Mouse (Mus musculus): ENCODE results near the gene Dlx5. TPM values are rescaled to one million over a fixed set of nuclear protein-coding genes. Genes with fewer than 3 reads are reported as not detected.

The Dlx5 gene
- polyA plus RNA-seq, 1 experiment = not detected

DNA sequence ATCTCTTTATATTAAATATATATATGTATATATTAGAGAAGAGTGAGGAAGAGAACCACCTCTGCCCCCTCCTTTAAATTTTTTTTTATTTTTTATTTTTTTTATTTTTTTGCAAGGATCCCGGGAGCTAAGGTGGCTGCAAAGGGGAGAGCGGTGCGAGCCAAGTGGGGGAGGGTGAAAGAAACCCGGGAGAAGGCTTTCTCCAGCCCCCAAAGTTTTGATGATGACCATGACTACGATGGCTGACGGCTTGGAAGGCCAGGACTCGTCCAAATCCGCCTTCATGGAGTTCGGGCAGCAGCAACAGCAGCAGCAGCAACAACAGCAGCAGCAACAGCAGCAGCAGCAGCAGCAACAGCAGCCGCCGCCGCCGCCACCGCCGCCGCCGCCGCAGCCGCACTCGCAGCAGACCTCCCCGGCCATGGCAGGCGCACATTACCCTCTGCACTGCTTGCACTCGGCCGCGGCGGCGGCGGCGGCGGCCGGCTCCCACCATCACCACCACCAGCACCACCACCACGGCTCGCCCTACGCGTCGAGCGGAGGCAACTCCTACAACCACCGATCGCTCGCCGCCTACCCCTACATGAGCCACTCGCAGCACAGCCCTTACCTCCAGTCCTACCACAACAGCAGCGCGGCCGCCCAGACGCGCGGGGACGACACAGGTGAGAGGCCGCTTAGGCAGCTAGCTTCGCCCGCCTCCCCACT, 18.6 kb downstream of the Dlx5 start, which contains the start of gene Dlx6:
TSS of gene Dlx6 (plus strand) at position 175 of the 711 bp plus-strand sequence.
- H3K4me1 ChIP-seq (ENCODE audit: control insufficient read depth) = no peaks in the 10 kb centered on the region
- H3K4me3 ChIP-seq (replicated peaks) = no peak within 1 kb of the TSS
- H3K36me3 ChIP-seq (ENCODE audit: control insufficient read depth) = no peaks in the 10 kb centered on the region
- H3K27me3 ChIP-seq (ENCODE audit: control insufficient read depth) = peaks cover 97% of the 10 kb centered on the region
- H3K9me3 ChIP-seq (ENCODE audit: control insufficient read depth, low read length) = no peaks in the 10 kb centered on the region
- TF ChIP-seq GATA1 (IDR thresholded peaks at IDR 0.05; ENCODE audit: low read length) (no peak), TAL1 (IDR thresholded peaks at IDR 0.05; ENCODE audit: low read length) (no peak)

DNA sequence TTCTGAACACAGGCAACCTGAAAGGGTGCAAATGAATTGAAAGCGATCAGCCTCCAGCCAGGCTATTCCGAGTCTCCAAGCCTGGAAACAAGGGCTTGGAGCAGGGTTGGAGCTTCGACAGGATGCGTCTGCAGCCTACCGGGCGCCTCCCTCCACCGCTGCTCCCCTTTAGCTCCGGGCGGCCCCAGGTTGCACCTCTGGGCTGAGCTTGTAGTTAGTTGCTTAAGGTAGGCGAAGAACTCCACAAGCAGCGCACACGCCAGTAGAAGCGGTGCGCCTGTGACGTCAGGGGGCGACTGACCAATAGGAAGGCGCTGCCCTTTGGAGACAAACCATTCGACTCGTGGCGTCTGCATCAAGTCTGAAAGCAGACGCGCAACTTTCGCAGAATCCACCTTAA, 19.3 kb downstream of the Dlx5 start:
- Histone ChIP-seq H3K27me3 (ENCODE audit: control insufficient read depth) (peaks cover 100% of the 10 kb centered on the region), H3K36me3 (ENCODE audit: control insufficient read depth) (no peaks in the 10 kb centered on the region), H3K9me3 (ENCODE audit: control insufficient read depth, low read length) (no peaks in the 10 kb centered on the region), H3K4me3 (replicated peaks) (no peak overlapping the region), H3K4me1 (ENCODE audit: control insufficient read depth) (no peaks in the 10 kb centered on the region)
- TF ChIP-seq TAL1 (IDR thresholded peaks at IDR 0.05; ENCODE audit: low read length) (no peak), GATA1 (IDR thresholded peaks at IDR 0.05; ENCODE audit: low read length) (no peak)

DNA sequence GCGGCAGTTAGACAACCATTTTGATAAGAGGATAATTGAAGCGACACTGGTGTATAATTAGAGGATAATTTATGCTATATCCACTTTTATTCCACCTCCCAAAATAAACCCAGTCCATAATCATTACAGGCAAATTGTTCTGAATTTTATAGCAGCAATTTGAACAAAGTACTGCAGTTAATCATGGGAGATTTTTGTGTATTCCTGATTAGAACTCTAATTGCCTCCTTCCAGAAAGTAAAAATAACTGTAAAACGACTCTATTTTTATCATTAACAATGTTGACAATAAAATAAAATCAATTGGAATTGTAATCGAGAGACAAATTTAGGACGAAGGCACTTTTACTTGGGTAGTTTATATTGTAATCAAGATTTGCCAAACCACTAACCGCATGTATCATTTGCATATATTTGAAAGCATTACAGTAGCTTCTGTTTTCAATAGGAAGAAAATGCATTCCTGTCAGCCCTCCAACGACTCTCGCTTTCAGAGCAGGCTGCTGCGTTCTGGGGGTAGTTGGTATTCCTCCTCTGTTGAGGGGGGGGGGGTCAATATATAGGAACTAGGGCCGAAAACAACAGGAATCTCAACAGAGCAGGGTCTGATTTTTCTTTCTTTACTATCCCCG, 20.0 kb downstream of the Dlx5 start:
- no peaks in the 10 kb centered on the region for H3K4me1 ChIP-seq (ENCODE audit: control insufficient read depth)
- H3K4me3 ChIP-seq (replicated peaks) = no peak overlapping the region
- TF ChIP-seq GATA1 (IDR thresholded peaks at IDR 0.05; ENCODE audit: low read length) (no peak), TAL1 (IDR thresholded peaks at IDR 0.05; ENCODE audit: low read length) (no peak)
- no peaks in the 10 kb centered on the region for H3K9me3 ChIP-seq (ENCODE audit: control insufficient read depth, low read length)
- H3K27me3 ChIP-seq (ENCODE audit: control insufficient read depth) = peaks cover 100% of the 10 kb centered on the region
- no peaks in the 10 kb centered on the region for H3K36me3 ChIP-seq (ENCODE audit: control insufficient read depth)

DNA sequence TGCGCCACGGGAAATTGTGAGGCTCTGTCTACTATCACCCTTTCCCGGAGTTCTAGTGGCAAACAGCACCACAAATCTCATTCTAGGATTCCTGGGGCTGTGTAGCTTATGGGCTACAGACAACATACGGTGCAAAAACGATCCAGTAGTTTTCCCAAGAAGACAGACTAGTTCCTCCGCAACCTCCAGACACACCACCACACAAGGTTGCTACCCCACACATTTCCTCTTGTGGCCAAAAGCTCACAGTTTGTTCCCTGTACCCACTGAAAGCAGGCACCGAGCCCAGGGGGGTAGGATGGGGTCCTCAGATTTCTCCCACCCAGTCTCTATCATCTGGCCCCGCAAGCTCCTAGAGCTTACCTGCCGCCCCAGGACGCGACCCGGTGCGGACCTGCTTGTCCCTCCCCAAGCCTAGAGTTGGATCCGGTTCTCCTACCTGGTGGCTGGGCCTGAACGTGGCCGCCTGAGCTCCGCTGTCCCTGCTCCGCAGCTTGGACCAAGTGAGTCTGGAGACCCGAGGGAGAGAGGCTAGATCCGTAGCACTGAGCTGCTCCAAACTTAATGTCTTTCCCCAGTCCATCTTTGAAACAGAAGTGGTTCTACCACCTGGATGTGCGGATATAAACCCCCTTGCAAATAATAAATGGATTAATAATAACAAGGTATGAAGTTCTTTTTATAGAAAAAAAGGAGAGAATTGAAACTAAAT, 20.6 kb downstream of the Dlx5 start:
- H3K36me3 ChIP-seq (ENCODE audit: control insufficient read depth) = no peaks in the 10 kb centered on the region
- no peak overlapping the region for H3K4me3 ChIP-seq (replicated peaks)
- no peaks in the 10 kb centered on the region for H3K9me3 ChIP-seq (ENCODE audit: control insufficient read depth, low read length)
- TF ChIP-seq TAL1 (IDR thresholded peaks at IDR 0.05; ENCODE audit: low read length) = no peak
- no peak for TF ChIP-seq GATA1 (IDR thresholded peaks at IDR 0.05; ENCODE audit: low read length)
- H3K4me1 ChIP-seq (ENCODE audit: control insufficient read depth) = no peaks in the 10 kb centered on the region
- peaks cover 100% of the 10 kb centered on the region for H3K27me3 ChIP-seq (ENCODE audit: control insufficient read depth)

DNA sequence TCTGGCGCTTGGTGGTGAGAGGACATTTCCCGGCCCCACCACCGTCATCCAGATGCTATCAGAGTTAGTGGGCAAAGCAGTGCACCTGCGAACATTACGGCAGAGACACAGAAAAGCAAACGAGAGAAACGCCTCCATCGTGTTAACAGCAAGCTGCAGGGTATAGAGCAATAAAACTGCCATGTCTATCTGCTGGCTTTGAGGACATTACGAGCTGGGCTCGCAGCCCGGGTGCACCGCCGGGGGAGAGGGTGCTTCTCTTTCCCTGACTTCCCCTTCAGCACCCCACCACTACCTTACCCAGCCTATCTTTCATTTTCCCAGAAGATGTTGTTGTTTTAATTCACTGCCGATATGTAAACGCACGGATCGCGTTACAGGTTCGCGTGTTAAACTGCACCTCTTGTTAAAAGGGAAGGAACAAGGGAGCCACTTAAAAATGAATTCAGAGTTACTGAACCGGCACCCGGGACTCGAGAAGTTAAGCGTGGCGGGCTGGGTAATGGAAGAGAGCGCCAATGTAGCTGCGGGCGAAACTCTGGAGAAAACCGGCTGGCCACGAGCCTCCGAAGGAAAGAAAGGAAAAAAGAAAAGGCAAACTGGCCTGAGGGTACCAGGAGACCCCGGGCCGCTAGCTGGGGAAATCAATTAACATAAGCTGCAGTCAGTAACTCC, 21.3 kb downstream of the Dlx5 start:
- H3K4me1 ChIP-seq (ENCODE audit: control insufficient read depth) = no peaks in the 10 kb centered on the region
- no peak for TF ChIP-seq GATA1 (IDR thresholded peaks at IDR 0.05; ENCODE audit: low read length)
- TF ChIP-seq TAL1 (IDR thresholded peaks at IDR 0.05; ENCODE audit: low read length) = no peak
- H3K36me3 ChIP-seq (ENCODE audit: control insufficient read depth) = no peaks in the 10 kb centered on the region
- peaks cover 99% of the 10 kb centered on the region for H3K27me3 ChIP-seq (ENCODE audit: control insufficient read depth)
- H3K4me3 ChIP-seq (replicated peaks) = no peak overlapping the region
- H3K9me3 ChIP-seq (ENCODE audit: control insufficient read depth, low read length) = no peaks in the 10 kb centered on the region

DNA sequence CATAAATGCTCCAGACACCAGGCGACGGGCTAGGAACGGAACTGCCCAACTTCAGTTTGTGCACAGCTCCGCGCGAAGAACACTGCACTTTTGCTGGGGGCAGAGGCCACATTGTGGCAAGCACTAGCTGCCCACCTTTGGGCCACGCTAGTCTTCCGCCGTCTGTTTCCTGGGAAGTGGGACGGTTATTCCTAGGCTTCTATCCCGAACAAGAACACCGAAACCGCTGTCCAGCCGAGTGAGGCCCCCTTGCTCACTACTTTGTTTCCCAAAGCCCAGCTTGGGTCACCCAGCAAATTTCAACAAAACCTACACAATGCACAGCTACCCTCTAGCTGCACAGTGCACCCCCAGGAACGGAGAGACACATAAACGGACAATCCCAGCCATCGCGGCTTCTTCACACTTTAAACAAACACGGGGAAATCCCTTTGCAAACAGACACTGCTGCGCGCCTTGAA, 21.9 kb downstream of the Dlx5 start:
- no peak overlapping the region for H3K4me3 ChIP-seq (replicated peaks)
- no peak for TF ChIP-seq TAL1 (IDR thresholded peaks at IDR 0.05; ENCODE audit: low read length)
- TF ChIP-seq GATA1 (IDR thresholded peaks at IDR 0.05; ENCODE audit: low read length) = no peak
- no peaks in the 10 kb centered on the region for H3K4me1 ChIP-seq (ENCODE audit: control insufficient read depth)
- peaks cover 99% of the 10 kb centered on the region for H3K27me3 ChIP-seq (ENCODE audit: control insufficient read depth)
- no peaks in the 10 kb centered on the region for H3K9me3 ChIP-seq (ENCODE audit: control insufficient read depth, low read length)
- no peaks in the 10 kb centered on the region for H3K36me3 ChIP-seq (ENCODE audit: control insufficient read depth)

DNA sequence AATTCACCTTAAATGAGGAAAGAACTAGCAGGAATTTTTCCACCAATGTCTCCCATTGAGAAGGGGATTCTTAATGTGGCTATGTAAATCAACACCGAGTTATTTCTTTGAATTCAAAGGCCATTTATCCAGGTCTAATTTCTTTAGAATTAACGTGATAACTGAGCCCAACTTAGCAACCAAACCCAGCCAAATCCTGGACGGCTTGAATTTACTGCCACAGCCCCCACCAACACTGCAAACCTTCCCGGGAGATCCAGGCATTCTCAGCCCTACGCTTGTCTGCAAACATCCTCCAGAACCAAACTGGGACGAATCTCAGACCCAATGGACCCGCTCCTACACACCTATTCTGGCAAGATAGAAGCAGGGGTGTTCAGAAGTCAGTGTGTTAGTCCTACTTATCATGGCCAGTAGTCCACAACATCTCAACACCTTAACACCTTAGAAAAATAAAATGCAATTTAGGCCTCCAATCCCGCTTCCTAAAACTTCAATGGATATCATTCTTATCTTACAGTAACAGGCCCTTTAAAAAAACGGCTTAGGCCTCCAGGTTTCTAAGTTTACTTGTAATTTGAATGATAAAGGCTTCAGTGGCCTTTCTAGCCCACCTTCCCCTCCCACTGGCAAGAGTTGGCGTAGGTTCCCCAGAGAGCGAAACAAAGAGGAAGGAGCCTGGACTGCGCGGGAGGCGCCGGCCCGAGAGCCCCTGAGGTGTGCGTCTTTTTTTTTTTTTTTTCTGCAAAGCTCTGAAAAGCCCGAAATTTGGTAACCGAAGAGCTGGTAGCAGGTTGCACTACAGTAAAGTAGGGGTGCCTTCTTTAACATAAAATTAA, 22.6 kb downstream of the Dlx5 start:
- Histone ChIP-seq H3K4me3 (replicated peaks) (no peak overlapping the region), H3K9me3 (ENCODE audit: control insufficient read depth, low read length) (no peaks in the 10 kb centered on the region), H3K4me1 (ENCODE audit: control insufficient read depth) (no peaks in the 10 kb centered on the region), H3K27me3 (ENCODE audit: control insufficient read depth) (peaks cover 99% of the 10 kb centered on the region), H3K36me3 (ENCODE audit: control insufficient read depth) (no peaks in the 10 kb centered on the region)
- TF ChIP-seq TAL1 (IDR thresholded peaks at IDR 0.05; ENCODE audit: low read length) (no peak), GATA1 (IDR thresholded peaks at IDR 0.05; ENCODE audit: low read length) (no peak)

DNA sequence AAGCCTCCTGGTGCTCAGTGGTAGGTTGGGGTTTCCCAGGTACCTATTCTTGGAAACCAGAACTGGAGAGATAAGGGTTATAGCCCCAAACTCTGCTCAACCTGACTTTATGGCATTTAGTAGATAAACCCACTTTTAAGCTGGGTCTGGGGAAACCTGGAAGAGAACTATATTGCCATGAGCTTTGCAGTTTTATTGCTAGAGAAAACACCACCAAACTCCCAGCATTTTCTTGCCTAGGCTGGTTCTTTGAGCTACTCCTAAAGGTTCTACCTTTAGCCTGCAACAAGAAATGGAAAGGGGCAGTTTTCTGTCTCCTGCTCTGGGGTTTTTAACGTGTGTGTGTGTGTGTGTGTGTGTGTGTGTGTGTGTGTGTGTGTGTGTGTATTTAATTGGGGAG, 23.3 kb downstream of the Dlx5 start:
- no peak for TF ChIP-seq TAL1 (IDR thresholded peaks at IDR 0.05; ENCODE audit: low read length)
- TF ChIP-seq GATA1 (IDR thresholded peaks at IDR 0.05; ENCODE audit: low read length) = no peak
- no peaks in the 10 kb centered on the region for H3K36me3 ChIP-seq (ENCODE audit: control insufficient read depth)

More for the DNA sequence above, 23.3 kb downstream of the Dlx5 start:
- Histone ChIP-seq H3K9me3 (ENCODE audit: control insufficient read depth, low read length) (no peaks in the 10 kb centered on the region), H3K27me3 (ENCODE audit: control insufficient read depth) (peaks cover 98% of the 10 kb centered on the region), H3K4me1 (ENCODE audit: control insufficient read depth) (no peaks in the 10 kb centered on the region), H3K4me3 (replicated peaks) (no peak overlapping the region)

Measured in erythroblast, embryonic 14.5 days (primary cell).